Mouse (Mus musculus) C2C12 (cell line): ENCODE results near the gene Nexn. TPM values are rescaled to one million over a fixed set of nuclear protein-coding genes. Genes with fewer than 3 reads are reported as not detected.

ENCODE experiments used
- H3K27me3 ChIP-seq: one replicate; pipeline ENCODE4 v1.6.1; 2011; ENCODE audit not compliant: control insufficient read depth, insufficient read depth, insufficient read length
- H3K36me3 ChIP-seq: one replicate; pipeline ENCODE4 v1.6.1; 2011; ENCODE audit not compliant: control insufficient read depth, insufficient read depth
- H3K4me3 ChIP-seq: one replicate; pipeline ENCODE4 v1.5.1; 2011; ENCODE audit warnings: mild to moderate bottlenecking, control low read depth; ENCODE audit not compliant: poor library complexity, insufficient read depth, severe bottlenecking
- H3K79me2 ChIP-seq: one replicate; pipeline ENCODE4 v1.6.1; 2011; ENCODE audit not compliant: control insufficient read depth, insufficient read depth
- H3K79me3 ChIP-seq: one replicate; pipeline ENCODE4 v1.6.1; 2011; ENCODE audit warnings: low read depth, control low read depth
- H3ac ChIP-seq: one replicate; pipeline ENCODE3; 2011; ENCODE audit warnings: low read depth; ENCODE audit not compliant: control insufficient read depth, insufficient read length
- CEBPB ChIP-seq: IDR thresholded peaks from one replicate; pipeline ENCODE4 v1.6.1; 2011; ENCODE audit warnings: low read depth, mild to moderate bottlenecking, control low read depth, moderate library complexity
- CTCF ChIP-seq: IDR thresholded peaks from one replicate; pipeline ENCODE4 v1.5.1; 2011; ENCODE audit not compliant: control insufficient read depth, insufficient read depth, insufficient read length
- FOSL1 ChIP-seq: IDR thresholded peaks from one replicate; pipeline ENCODE4 v1.8.0; 2011; ENCODE audit warnings: mild to moderate bottlenecking, low read length; ENCODE audit not compliant: poor library complexity, insufficient read depth, severe bottlenecking
- MAX ChIP-seq: IDR thresholded peaks from one replicate; pipeline ENCODE4 v1.6.1; 2011; ENCODE audit warnings: mild to moderate bottlenecking, control low read depth
- MYOD1 ChIP-seq: IDR thresholded peaks from one replicate; pipeline ENCODE4 v1.6.1; 2011; ENCODE audit warnings: low read depth; ENCODE audit not compliant: control insufficient read depth, insufficient read length
- MYOG ChIP-seq: IDR thresholded peaks from one replicate; pipeline ENCODE4 v1.6.1; 2011; ENCODE audit not compliant: control insufficient read depth, insufficient read length; ENCODE audit errors: extremely low read depth
- USF1 ChIP-seq: IDR thresholded peaks from one replicate; pipeline ENCODE4 v1.6.1; 2011; ENCODE audit warnings: low read depth, mild to moderate bottlenecking, control low read depth, moderate library complexity
- polyA plus RNA-seq: library from polyadenylated mRNA; unstranded; fragments of >200 nt; fragmentation: generic; extraction: Trizol; gene quantifications from one replicate; pipeline ENCODE4 v1.2.1, GENCODE M21; 2012; ENCODE audit warnings: missing spikeins

Nexn gene
- polyA plus RNA-seq, 1 experiment: 13.5 TPM

- H3ac ChIP-seq: no peak overlapping the region
- peaks cover 9% of the 10 kb centered on the region for H3K36me3 ChIP-seq
- no peaks in the 10 kb centered on the region for H3K27me3 ChIP-seq
- no peak overlapping the region for H3K4me3 ChIP-seq
- TF ChIP-seq MYOD1 (no peak), MYOG (no peak), USF1 (no peak), FOSL1 (no peak), CEBPB (no peak), MAX (no peak), CTCF (no peak)
- H3K79me3 ChIP-seq: peaks cover 27% of the 10 kb centered on the region
- H3K79me2 ChIP-seq: peaks cover 52% of the 10 kb centered on the region
Measured at GRCm38 (mm10) chr3:152207156-152207555, 59.0 kb downstream of the Nexn start.

- TF ChIP-seq USF1 (no peak), MAX (no peak), CEBPB (no peak), MYOD1 (no peak), CTCF (no peak), FOSL1 (no peak), MYOG (no peak)
- Histone ChIP-seq H3ac (no peak overlapping the region), H3K79me3 (peaks cover 11% of the 10 kb centered on the region), H3K79me2 (peaks cover 29% of the 10 kb centered on the region), H3K27me3 (no peaks in the 10 kb centered on the region), H3K36me3 (no peaks in the 10 kb centered on the region), H3K4me3 (no peak overlapping the region)
Measured at GRCm38 (mm10) chr3:152204577-152204976, 61.6 kb downstream of the Nexn start.

- Histone ChIP-seq H3K79me3 (peaks cover 7% of the 10 kb centered on the region), H3K36me3 (no peaks in the 10 kb centered on the region), H3ac (no peak overlapping the region), H3K27me3 (no peaks in the 10 kb centered on the region), H3K4me3 (no peak overlapping the region), H3K79me2 (peaks cover 24% of the 10 kb centered on the region)
- no peak for TF ChIP-seq CTCF
- no peak for TF ChIP-seq CEBPB
- no peak for TF ChIP-seq USF1
- TF ChIP-seq MYOD1: no peak
- TF ChIP-seq MYOG: no peak
- no peak for TF ChIP-seq MAX
- TF ChIP-seq FOSL1: no peak
Measured at GRCm38 (mm10) chr3:152203996-152204395, 62.2 kb downstream of the Nexn start.

DNA sequence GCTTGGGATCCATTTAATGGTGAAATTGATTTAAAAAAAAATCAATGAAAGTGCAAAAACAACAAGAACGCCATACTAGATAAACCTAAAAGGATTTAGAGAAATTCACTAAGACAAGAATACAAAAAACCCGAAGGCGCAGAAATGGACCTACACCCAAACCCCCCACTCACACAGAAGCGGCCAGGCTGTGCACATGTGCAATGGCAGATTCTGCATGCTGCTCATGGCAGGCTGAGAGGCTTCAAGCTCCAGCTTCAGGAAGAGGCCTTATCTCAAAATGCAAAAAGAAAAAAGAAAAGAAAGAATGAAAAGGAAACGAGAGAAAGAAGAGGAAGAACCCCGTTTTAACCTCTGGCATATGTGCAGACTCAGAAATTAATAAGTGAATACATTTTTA lies 62.7 kb downstream of the Nexn start:
- Histone ChIP-seq H3ac (no peak overlapping the region), H3K79me3 (peaks cover 3% of the 10 kb centered on the region), H3K79me2 (peaks cover 18% of the 10 kb centered on the region), H3K4me3 (no peak overlapping the region), H3K27me3 (no peaks in the 10 kb centered on the region), H3K36me3 (no peaks in the 10 kb centered on the region)
- no peak for TF ChIP-seq MAX
- TF ChIP-seq USF1: no peak
- TF ChIP-seq CTCF: no peak
- TF ChIP-seq MYOG: no peak
- no peak for TF ChIP-seq CEBPB
- no peak for TF ChIP-seq MYOD1

DNA sequence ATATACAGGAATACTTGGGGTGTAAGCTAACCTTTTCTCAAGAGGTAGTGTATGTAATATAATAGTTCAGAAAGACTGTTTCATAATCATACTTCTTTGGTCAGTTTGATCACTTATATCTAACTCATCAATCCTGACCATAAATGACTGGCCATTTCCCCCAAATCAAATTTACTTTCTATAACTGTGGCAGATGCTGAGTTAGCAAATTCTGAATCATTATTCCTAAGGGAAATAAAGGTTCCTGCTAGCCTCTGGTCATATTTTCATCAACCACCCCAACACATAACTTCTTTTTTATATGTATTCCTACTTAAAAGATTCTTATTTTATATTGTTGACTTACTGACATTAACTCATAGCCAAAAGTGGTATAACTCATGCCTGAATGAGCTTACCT lies 63.2 kb downstream of the Nexn start:
- H3K79me3 ChIP-seq: peaks cover 3% of the 10 kb centered on the region
- no peak for TF ChIP-seq FOSL1
- TF ChIP-seq CEBPB: no peak
- no peak for TF ChIP-seq CTCF
- no peak for TF ChIP-seq MYOG
- TF ChIP-seq MAX: no peak
- no peak for TF ChIP-seq MYOD1
- TF ChIP-seq USF1: no peak
- H3ac ChIP-seq: no peak overlapping the region
- H3K79me2 ChIP-seq: peaks cover 13% of the 10 kb centered on the region
- H3K27me3 ChIP-seq: no peaks in the 10 kb centered on the region
- no peak overlapping the region for H3K4me3 ChIP-seq
- H3K36me3 ChIP-seq: no peaks in the 10 kb centered on the region

- TF ChIP-seq MYOG: no peak
- no peak for TF ChIP-seq MYOD1
- no peak for TF ChIP-seq MAX
- TF ChIP-seq CEBPB: no peak
- no peak for TF ChIP-seq FOSL1
- no peak for TF ChIP-seq USF1
- TF ChIP-seq CTCF: no peak
- Histone ChIP-seq H3K36me3 (no peaks in the 10 kb centered on the region), H3ac (no peak overlapping the region), H3K79me2 (peaks cover 5% of the 10 kb centered on the region), H3K27me3 (no peaks in the 10 kb centered on the region), H3K79me3 (peaks cover 3% of the 10 kb centered on the region), H3K4me3 (no peak overlapping the region)
Measured at GRCm38 (mm10) chr3:152201651-152202050, 64.5 kb downstream of the Nexn start.
